Mouse (Mus musculus): ENCODE measurements around the gene Man2a1. TPM values are rescaled to one million over a fixed set of nuclear protein-coding genes. Genes with fewer than 3 reads are reported as not detected.

The Man2a1 gene
- total and polyA plus RNA-seq, 2 experiments, result 25.4 to 93.6 TPM

DNA sequence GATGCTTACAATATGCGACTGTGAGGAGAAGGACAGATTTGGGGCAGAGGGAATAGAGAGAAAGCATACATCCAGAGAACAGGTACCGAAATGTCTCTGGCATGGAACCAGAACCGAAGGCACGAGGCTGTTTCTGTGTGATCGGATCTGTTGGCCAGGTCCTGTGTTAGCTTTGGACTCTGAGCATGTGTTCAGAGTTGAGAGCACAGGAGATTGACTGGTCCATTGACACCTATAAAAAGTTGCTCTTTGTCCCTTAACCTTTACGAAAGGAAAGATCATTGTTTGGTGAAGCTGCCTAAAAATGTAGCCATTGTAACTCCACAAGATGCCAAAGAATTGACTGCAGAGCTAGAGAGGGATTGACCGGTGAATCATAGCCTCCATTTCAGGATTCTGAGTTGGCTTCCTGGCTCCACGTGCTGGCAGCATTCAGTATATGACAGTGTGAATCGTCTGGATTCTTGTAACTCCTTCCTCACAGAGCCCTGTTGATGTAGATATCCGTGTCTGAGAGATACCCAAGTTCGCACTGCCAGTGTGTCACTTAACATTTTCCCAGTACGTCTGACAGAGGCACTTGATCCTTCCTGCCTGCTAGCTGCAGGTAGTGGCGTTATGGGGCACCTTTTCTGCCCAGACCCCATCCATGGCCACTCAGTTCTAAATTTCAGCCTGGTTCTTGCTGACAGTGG, 143.2 kb downstream of the Man2a1 start:
- Histone ChIP-seq H3K4me1 (ENCODE audit: control insufficient read depth, insufficient read depth, low read length) (peaks cover 51% of the 10 kb centered on the region), H3K27ac (replicated peaks; ENCODE audit: insufficient read depth, low read depth, low read length) (peak overlapping the region; percentile 88), H3K4me3 (ENCODE audit: insufficient read depth, low read depth, low read length) (no peak overlapping the region), H3K36me3 (ENCODE audit: control insufficient read depth, insufficient read depth, low read length) (peaks cover 33% of the 10 kb centered on the region), H3K9ac (ENCODE audit: low read depth, low read length) (peak overlapping the region; percentile 42), H3K27me3 (ENCODE audit: control insufficient read depth, insufficient read depth, low read length) (no peaks in the 10 kb centered on the region), H3K79me2 (ENCODE audit: control insufficient read depth, insufficient read depth, low read length) (no peaks in the 10 kb centered on the region)
- TF ChIP-seq POLR2A (IDR thresholded peaks at IDR 0.05; ENCODE audit: extremely low read depth, insufficient read depth, low read length) (no peak), CTCF (IDR thresholded peaks at IDR 0.05; ENCODE audit: low read depth, low read length) (no peak)
- 27% methylated on average over 13 of the region's 13 CpGs for WGBS
- DNase-seq (ENCODE audit: extremely low read depth, low read depth, low spot score), result peak; percentile 100

DNA sequence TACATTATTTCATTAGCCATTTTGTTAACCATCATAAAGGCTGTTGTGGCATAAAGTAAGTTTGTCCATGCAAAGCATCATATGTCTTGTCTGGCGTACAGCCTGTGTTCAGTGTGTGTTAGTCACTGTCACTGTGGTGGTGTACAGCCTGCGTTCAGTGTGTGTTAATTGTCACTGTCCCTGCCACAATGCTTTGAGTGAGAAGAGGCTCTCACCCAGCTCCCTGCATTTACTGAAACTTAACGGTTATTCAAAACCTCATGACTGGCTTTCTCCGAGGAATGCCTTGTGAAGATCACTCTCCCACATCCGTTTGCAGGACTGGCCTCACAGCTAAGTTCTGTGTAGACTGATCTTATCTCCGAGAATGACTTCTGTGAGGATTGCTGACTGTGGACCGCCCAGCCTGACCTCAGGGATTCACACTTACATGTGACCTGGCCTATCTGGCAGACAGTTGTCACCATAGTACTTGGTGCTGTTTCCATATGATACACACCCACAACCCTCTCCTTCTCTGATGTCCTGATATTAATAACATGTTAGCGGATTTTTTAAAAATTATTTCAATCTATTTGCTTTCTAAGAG, 146.2 kb downstream of the Man2a1 start:
- H3K27me3 ChIP-seq (ENCODE audit: control insufficient read depth, insufficient read depth, low read length), result no peaks in the 10 kb centered on the region
- peak overlapping the region; percentile 65 for H3K27ac ChIP-seq (replicated peaks; ENCODE audit: insufficient read depth, low read depth, low read length)
- H3K36me3 ChIP-seq (ENCODE audit: control insufficient read depth, insufficient read depth, low read length), result peaks cover 37% of the 10 kb centered on the region
- H3K9ac ChIP-seq (ENCODE audit: low read depth, low read length), result peak overlapping the region; percentile 48
- peak; percentile 85 for DNase-seq (ENCODE audit: extremely low read depth, low read depth, low spot score)
- whole genome bisulfite sequencing, result 31% methylated on average over 8 of the region's 8 CpGs
- TF ChIP-seq POLR2A (IDR thresholded peaks at IDR 0.05; ENCODE audit: extremely low read depth, insufficient read depth, low read length) (no peak), CTCF (IDR thresholded peaks at IDR 0.05; ENCODE audit: low read depth, low read length) (no peak)
- H3K4me1 ChIP-seq (ENCODE audit: control insufficient read depth, insufficient read depth, low read length), result peaks cover 44% of the 10 kb centered on the region
- no peaks in the 10 kb centered on the region for H3K79me2 ChIP-seq (ENCODE audit: control insufficient read depth, insufficient read depth, low read length)
- no peak overlapping the region for H3K4me3 ChIP-seq (ENCODE audit: insufficient read depth, low read depth, low read length)

DNA sequence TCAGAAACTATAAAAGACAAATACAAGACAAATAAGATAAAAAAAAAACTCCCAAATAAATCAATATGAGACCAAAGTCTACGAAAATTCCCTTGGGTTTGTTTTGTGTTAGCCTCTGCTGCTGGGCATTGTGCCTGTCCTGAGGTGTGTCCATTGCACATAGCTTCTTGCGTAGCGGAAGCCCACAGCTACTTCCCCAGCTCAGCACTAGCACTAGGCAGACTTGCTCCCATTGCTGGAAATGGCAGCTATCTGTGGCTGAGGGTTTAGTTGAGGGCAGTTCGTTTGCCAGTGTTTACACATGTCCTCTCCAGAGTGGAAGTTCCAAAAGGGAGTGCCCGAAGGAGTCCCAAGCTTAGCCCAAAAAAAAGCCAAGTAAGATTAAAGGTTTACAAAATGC, 146.9 kb downstream of the Man2a1 start:
- WGBS, result 16% methylated on average over 5 of the region's 5 CpGs
- peak overlapping the region; percentile 62 for H3K9ac ChIP-seq (ENCODE audit: low read depth, low read length)
- H3K27ac ChIP-seq (replicated peaks; ENCODE audit: insufficient read depth, low read depth, low read length), result peak overlapping the region; percentile 98
- H3K27me3 ChIP-seq (ENCODE audit: control insufficient read depth, insufficient read depth, low read length), result no peaks in the 10 kb centered on the region
- peak; percentile 98 for DNase-seq (ENCODE audit: extremely low read depth, low read depth, low spot score)
- no peaks in the 10 kb centered on the region for H3K79me2 ChIP-seq (ENCODE audit: control insufficient read depth, insufficient read depth, low read length)
- no peak overlapping the region for H3K4me3 ChIP-seq (ENCODE audit: insufficient read depth, low read depth, low read length)
- peaks cover 37% of the 10 kb centered on the region for H3K4me1 ChIP-seq (ENCODE audit: control insufficient read depth, insufficient read depth, low read length)
- peaks cover 37% of the 10 kb centered on the region for H3K36me3 ChIP-seq (ENCODE audit: control insufficient read depth, insufficient read depth, low read length)
- TF ChIP-seq POLR2A (IDR thresholded peaks at IDR 0.05; ENCODE audit: extremely low read depth, insufficient read depth, low read length) (no peak), CTCF (IDR thresholded peaks at IDR 0.05; ENCODE audit: low read depth, low read length) (no peak)

- Histone ChIP-seq H3K36me3 (ENCODE audit: control insufficient read depth, insufficient read depth, low read length) (peaks cover 42% of the 10 kb centered on the region), H3K79me2 (ENCODE audit: control insufficient read depth, insufficient read depth, low read length) (no peaks in the 10 kb centered on the region), H3K9ac (ENCODE audit: low read depth, low read length) (peak overlapping the region; percentile 62; the same call in 1 of the 2 replicates), H3K27me3 (ENCODE audit: control insufficient read depth, insufficient read depth, low read length) (no peaks in the 10 kb centered on the region), H3K27ac (replicated peaks; ENCODE audit: insufficient read depth, low read depth, low read length) (peak overlapping the region; percentile 98), H3K4me1 (ENCODE audit: control insufficient read depth, insufficient read depth, low read length) (peaks cover 32% of the 10 kb centered on the region), H3K4me3 (ENCODE audit: insufficient read depth, low read depth, low read length) (no peak overlapping the region)
- TF ChIP-seq POLR2A (IDR thresholded peaks at IDR 0.05; ENCODE audit: extremely low read depth, insufficient read depth, low read length) (no peak), CTCF (IDR thresholded peaks at IDR 0.05; ENCODE audit: low read depth, low read length) (no peak)
- peak; percentile 98 for DNase-seq (ENCODE audit: extremely low read depth, low read depth, low spot score)
- WGBS, result 21% methylated on average over 2 of the region's 2 CpGs
These were observed 147.6 kb downstream of the Man2a1 start for GRCm38 (mm10) chr17:64748131-64748530.

DNA sequence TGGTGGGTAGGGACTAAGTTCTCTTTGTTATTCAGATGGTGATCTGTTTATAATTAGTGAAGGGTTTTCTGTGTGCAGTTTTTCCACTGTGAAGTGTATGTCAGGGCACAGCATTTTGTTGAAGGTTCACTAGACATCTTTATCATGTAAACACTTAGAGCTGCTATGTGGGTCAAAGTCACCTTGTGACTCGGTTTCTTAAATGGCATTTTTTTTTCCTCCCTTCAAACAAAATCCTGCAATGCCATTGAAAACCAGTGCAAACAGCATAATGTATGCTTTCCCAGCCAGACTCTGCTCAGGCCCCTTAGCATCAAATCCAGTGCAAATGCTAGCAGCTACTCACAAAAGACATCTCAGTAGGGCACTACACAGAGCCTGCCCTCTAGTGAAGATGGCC, 148.6 kb downstream of the Man2a1 start:
- Histone ChIP-seq H3K27me3 (ENCODE audit: control insufficient read depth, insufficient read depth, low read length) (no peaks in the 10 kb centered on the region), H3K4me1 (ENCODE audit: control insufficient read depth, insufficient read depth, low read length) (peaks cover 27% of the 10 kb centered on the region), H3K36me3 (ENCODE audit: control insufficient read depth, insufficient read depth, low read length) (peaks cover 48% of the 10 kb centered on the region), H3K9ac (ENCODE audit: low read depth, low read length) (no peak overlapping the region), H3K79me2 (ENCODE audit: control insufficient read depth, insufficient read depth, low read length) (no peaks in the 10 kb centered on the region), H3K27ac (replicated peaks; ENCODE audit: insufficient read depth, low read depth, low read length) (0 out of 2 replicates have a peak overlapping the region, but pooled peaks have one; percentile 10), H3K4me3 (ENCODE audit: insufficient read depth, low read depth, low read length) (no peak overlapping the region)
- no peak for TF ChIP-seq CTCF (IDR thresholded peaks at IDR 0.05; ENCODE audit: low read depth, low read length)
- TF ChIP-seq POLR2A (IDR thresholded peaks at IDR 0.05; ENCODE audit: extremely low read depth, insufficient read depth, low read length), result no peak
- no peak for DNase-seq (ENCODE audit: extremely low read depth, low read depth, low spot score)
- 81% methylated on average over 1 of the region's 1 CpGs for WGBS

GRCm38 (mm10) chr17:64751249-64751648, 150.7 kb downstream of the Man2a1 start:
- TF ChIP-seq POLR2A (IDR thresholded peaks at IDR 0.05; ENCODE audit: extremely low read depth, insufficient read depth, low read length) (no peak), CTCF (IDR thresholded peaks at IDR 0.05; ENCODE audit: low read depth, low read length) (no peak)
- H3K9ac ChIP-seq (ENCODE audit: low read depth, low read length), result no peak overlapping the region
- peaks cover 14% of the 10 kb centered on the region for H3K4me1 ChIP-seq (ENCODE audit: control insufficient read depth, insufficient read depth, low read length)
- no peak overlapping the region for H3K4me3 ChIP-seq (ENCODE audit: insufficient read depth, low read depth, low read length)
- DNase-seq (ENCODE audit: extremely low read depth, low read depth, low spot score), result no peak
- H3K79me2 ChIP-seq (ENCODE audit: control insufficient read depth, insufficient read depth, low read length), result no peaks in the 10 kb centered on the region
- WGBS, result 91% methylated on average over 5 of the region's 5 CpGs
- peaks cover 51% of the 10 kb centered on the region for H3K36me3 ChIP-seq (ENCODE audit: control insufficient read depth, insufficient read depth, low read length)
- H3K27me3 ChIP-seq (ENCODE audit: control insufficient read depth, insufficient read depth, low read length), result no peaks in the 10 kb centered on the region
- no peak overlapping the region for H3K27ac ChIP-seq (replicated peaks; ENCODE audit: insufficient read depth, low read depth, low read length)
